Mouse (Mus musculus): ENCODE measurements around the gene Bnc1. TPM values are rescaled to one million over a fixed set of nuclear protein-coding genes. Genes with fewer than 3 reads are reported as not detected.

Bnc1 gene
- 0.05 TPM in 1 of 2 replicates, not detected in the other for polyA plus RNA-seq (2015; fragmentation: Nextera tagmentation; extraction: Ambion mirVana)

DNA sequence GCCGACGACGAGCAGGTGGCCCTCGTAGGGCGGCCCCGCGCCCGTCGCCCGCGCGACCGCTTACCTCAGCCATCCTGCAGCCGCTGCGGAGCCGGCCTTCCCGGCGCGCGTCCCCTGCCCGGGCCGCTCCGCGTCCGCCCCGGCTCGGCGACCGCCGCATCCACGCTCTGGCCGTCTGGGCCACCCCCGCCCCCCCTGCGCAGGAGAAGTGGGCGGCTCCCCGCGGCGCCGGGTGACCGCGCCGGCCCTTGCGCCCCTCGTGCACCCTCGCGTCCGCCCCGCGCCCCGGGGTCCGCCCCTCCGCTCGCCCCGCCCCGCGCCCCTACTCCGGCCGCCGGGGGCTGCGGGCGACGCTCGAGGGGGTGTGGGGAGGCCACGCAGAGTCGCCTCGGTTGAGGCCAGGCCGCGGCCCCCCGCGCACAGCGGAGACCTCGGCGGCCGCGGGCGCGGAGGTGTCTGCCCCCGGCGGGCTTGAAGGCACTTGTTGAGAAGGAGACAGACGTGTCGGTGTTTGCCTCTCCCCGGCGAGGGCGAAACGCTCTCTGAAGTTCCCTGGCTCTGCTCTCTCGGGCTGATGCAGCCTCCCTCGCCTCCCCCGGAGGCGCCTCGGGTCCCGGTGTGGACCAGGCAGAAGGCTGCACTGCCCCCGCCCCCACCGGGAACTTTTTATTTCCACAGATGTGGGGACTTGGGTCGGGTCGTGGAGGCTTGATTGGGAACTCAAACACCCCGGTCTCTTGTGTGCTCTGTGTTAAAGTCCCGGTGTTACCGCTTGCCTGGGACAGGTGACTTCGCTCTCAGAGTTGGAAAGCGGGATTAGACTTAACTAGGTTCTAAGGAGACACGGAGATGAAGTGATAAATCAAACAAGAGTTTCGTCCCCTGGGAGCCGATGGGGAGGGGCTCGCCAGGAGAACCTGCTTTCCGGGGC is at the start of gene Bnc1:
Gene Bnc1 (minus strand): TSS at position 162 of the 931 bp plus-strand sequence.
- H3K36me3 ChIP-seq: no peaks in the 10 kb centered on the region
- peak within 1 kb of the TSS; percentile 61 for H3K9ac ChIP-seq (replicated peaks)
- H3K9me3 ChIP-seq: no peaks in the 10 kb centered on the region
- peak; percentile 82 for ATAC-seq
- under 1% methylated on average over 78 of the region's 105 CpGs for WGBS
- H3K4me2 ChIP-seq (replicated peaks): peak within 1 kb of the TSS; percentile 92
- peaks cover 19% of the 10 kb centered on the region for H3K4me1 ChIP-seq (replicated peaks)
- H3K4me3 ChIP-seq (replicated peaks): peak within 1 kb of the TSS; percentile 55
- H3K27me3 ChIP-seq: peaks cover 83% of the 10 kb centered on the region
- no peak within 1 kb of the TSS for H3K27ac ChIP-seq

DNA sequence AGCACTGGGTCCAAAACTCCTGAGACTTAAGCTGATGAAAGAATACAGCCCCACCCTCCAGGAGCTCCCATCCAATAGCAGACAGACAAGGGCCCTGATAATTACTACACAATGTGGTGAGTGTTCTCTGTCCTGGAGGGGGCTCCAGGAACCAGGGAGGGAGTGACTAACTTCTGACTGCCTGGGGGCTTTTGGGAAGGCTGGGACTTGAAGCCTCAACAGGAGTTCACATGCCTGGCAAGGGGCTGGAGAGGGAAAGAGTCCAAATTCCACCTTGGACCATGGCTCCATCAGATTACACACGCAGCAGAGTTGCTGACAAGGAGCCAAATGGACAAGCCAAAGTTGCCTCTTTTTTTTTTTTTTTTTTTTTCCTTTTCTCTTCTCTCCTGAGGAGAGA is 41.3 kb upstream of the Bnc1 start:
- Histone ChIP-seq H3K4me3 (replicated peaks) (no peak overlapping the region), H3K4me2 (replicated peaks) (no peak overlapping the region), H3K36me3 (no peaks in the 10 kb centered on the region), H3K27ac (no peak overlapping the region), H3K9me3 (no peaks in the 10 kb centered on the region), H3K4me1 (replicated peaks) (no peaks in the 10 kb centered on the region), H3K9ac (replicated peaks) (no peak overlapping the region), H3K27me3 (no peaks in the 10 kb centered on the region)
- no peak for ATAC-seq
- 85% methylated on average over 1 of the region's 1 CpGs for WGBS

DNA sequence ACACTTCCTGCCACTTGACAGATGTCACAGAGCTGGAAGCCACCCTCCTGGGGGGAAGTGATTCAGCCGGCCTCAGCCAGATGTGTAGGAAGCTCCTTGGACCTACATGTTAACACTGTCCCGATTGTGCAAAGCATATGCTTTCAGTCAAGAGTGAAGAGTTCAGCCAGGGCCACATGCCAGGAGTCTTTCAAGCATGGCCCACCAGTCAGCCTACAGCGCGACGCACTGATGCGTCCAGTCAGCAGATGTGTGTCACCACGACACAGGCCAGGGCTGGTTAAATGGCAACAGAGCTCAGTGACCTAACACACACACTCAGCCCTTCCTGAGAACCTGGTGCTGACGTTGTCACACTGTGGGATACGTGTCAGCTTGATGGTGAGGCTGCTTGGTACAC is 37.6 kb upstream of the Bnc1 start:
- Histone ChIP-seq H3K4me1 (replicated peaks) (no peaks in the 10 kb centered on the region), H3K4me2 (replicated peaks) (no peak overlapping the region), H3K27me3 (no peaks in the 10 kb centered on the region), H3K9me3 (no peaks in the 10 kb centered on the region), H3K4me3 (replicated peaks) (no peak overlapping the region), H3K27ac (no peak overlapping the region), H3K36me3 (no peaks in the 10 kb centered on the region), H3K9ac (replicated peaks) (no peak overlapping the region)
- WGBS: 74% methylated on average over 9 of the region's 9 CpGs
- no peak for ATAC-seq

DNA sequence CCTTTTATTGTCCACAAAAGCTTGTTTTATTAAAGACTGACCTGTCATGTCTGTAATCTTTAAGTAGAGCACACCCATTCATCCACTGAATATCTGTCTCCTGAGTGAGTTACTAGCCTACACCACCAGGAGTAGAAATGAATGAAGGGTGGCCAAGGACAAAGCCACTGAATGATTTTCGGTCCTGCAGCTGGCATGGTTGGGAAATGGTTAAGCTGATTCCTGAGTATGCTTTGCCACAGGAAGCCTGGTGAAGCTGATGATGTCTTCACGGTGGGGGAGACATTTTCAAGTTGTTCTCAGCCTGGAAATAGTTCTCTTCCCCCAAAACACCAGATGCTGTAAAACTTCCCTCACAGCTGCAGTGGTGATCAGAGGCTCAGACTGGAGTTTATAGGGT is 33.7 kb upstream of the Bnc1 start:
- Histone ChIP-seq H3K27ac (no peak overlapping the region), H3K4me1 (replicated peaks) (no peaks in the 10 kb centered on the region), H3K4me2 (replicated peaks) (no peak overlapping the region), H3K4me3 (replicated peaks) (no peak overlapping the region), H3K9ac (replicated peaks) (no peak overlapping the region), H3K9me3 (no peaks in the 10 kb centered on the region), H3K27me3 (no peaks in the 10 kb centered on the region), H3K36me3 (no peaks in the 10 kb centered on the region)
- WGBS: 75% methylated on average over 2 of the region's 2 CpGs
- no peak for ATAC-seq

DNA sequence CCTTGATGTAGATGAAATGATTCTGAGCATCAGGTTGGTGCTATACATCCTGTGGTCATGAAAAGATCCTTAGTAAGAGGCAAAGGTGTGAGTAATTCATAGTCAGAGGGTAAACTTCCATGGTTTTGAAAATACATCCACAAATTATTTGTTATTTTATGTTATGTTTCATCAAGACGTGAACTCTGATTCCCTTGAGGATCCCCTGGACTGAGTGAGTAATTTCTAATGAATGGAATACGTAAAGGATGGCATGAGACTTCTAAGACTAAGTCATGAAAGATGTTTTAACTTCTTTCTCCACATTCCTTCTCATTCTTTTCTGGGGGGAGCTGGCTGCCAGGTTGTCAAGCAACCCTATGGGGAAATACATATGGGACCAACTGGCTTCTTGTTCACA is 31.6 kb upstream of the Bnc1 start:
- Histone ChIP-seq H3K9ac (replicated peaks) (no peak overlapping the region), H3K4me3 (replicated peaks) (no peak overlapping the region), H3K9me3 (no peaks in the 10 kb centered on the region), H3K4me2 (replicated peaks) (no peak overlapping the region), H3K36me3 (no peaks in the 10 kb centered on the region), H3K27ac (no peak overlapping the region), H3K4me1 (replicated peaks) (no peaks in the 10 kb centered on the region), H3K27me3 (no peaks in the 10 kb centered on the region)
- WGBS: 91% methylated on average over 2 of the region's 2 CpGs
- no peak for ATAC-seq

DNA sequence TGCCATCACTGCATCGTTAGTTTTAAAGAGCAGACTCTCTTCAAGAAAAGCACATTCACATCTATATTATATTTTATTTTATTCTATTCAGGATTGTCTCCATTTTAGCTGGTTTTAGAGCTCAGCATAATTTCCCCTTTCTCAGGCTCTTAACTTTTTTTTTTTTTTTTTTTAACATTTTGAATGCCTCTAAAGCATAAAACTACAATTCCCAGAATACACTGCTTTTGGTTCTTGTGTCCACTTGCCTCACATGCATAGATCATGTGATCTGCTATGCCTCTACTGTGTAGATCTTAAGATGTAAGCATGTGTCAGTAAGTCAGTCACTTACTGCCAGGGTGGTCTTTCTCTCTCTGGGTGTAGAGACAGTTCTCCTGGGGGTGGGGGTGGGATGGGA is 30.3 kb upstream of the Bnc1 start:
- Histone ChIP-seq H3K9ac (replicated peaks) (no peak overlapping the region), H3K36me3 (no peaks in the 10 kb centered on the region), H3K9me3 (no peaks in the 10 kb centered on the region), H3K4me2 (replicated peaks) (no peak overlapping the region), H3K4me3 (replicated peaks) (no peak overlapping the region), H3K27me3 (peaks cover 3% of the 10 kb centered on the region; the same call in 1 of the 2 replicates), H3K27ac (no peak overlapping the region), H3K4me1 (replicated peaks) (peaks cover under 1% of the 10 kb centered on the region; the same call in 1 of the 2 replicates)
- WGBS: 88% methylated on average over 1 of the region's 1 CpGs
- no peak for ATAC-seq

DNA sequence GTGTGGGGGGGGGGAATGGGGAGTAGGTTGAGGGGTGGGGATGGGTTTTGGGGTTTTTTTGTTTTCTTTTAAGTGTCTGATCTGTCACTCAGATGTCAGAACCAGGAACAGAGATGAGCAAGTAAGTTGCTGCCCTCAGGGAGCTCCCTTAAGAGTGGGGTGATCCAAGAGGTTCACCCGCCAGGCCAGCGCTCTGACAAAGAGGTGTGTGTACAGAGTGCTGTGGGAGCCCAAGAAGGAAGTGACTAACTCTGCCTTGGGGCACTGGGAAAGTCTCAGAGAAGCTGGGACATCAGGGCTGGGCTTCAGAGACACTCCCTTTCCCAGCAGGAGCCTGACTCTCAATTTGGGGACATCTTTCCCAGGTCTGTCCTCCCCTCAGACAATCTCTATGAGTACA is 25.9 kb upstream of the Bnc1 start:
- Histone ChIP-seq H3K36me3 (no peaks in the 10 kb centered on the region), H3K27me3 (peaks cover 10% of the 10 kb centered on the region), H3K4me2 (replicated peaks) (no peak overlapping the region), H3K4me3 (replicated peaks) (no peak overlapping the region), H3K4me1 (replicated peaks) (peaks cover 7% of the 10 kb centered on the region), H3K9ac (replicated peaks) (no peak overlapping the region), H3K9me3 (no peaks in the 10 kb centered on the region), H3K27ac (no peak overlapping the region)
- ATAC-seq: no peak
- WGBS: 91% methylated on average over 2 of the region's 2 CpGs

DNA sequence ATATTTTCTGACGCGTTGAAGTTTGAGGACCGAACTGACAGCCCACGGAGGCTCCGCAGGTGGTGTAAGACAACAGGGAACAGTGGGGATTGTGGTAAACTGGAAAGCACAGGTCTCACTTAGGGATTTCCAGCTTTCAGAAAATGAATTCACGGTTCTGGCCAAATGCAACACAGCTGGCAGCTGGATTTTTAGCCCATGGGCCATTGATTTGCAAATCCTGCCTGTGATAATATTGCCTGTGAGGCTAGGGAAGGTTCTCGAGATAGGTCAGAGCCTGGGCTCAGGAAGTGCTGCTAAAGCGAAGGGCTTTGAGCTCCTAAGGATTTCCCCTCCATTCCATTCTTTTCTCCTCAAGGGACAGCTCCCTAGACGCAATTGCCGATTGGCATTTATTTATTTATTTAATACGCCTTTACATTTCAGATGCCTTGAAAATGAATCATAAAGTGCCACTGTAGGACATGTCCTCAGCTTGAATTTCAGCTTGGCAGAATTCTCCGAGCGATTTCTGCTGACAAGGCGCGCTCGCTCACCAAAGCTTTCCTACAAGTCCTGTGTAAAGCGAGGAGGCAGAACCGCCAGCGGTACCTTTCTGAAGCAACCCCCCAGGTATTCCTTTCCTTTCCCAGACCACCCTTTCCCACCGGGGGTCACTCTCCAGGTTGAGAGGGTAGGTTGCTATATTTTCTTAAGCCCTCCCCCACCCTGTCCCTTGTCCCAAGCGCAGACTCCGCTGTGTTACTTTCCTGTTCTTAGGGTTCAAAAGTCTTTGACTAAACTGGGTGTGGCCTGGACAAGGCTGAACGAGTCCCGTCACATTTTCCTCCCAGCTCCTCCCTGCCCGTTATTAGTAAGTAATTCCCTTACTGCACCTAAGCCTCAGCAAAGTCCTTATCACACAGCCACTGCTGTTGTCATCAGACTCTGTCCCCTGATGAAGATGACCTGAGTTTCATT is 24.9 kb upstream of the Bnc1 start:
- peaks cover 7% of the 10 kb centered on the region for H3K4me1 ChIP-seq (replicated peaks)
- H3K9me3 ChIP-seq: no peaks in the 10 kb centered on the region
- H3K4me2 ChIP-seq (replicated peaks): peak overlapping the region; percentile 46
- no peak overlapping the region for H3K27ac ChIP-seq
- H3K36me3 ChIP-seq: no peaks in the 10 kb centered on the region
- H3K4me3 ChIP-seq (replicated peaks): no peak overlapping the region
- peaks cover 10% of the 10 kb centered on the region for H3K27me3 ChIP-seq
- ATAC-seq: no peak
- no peak overlapping the region for H3K9ac ChIP-seq (replicated peaks)
- WGBS: 4% methylated on average over 25 of the region's 25 CpGs

DNA sequence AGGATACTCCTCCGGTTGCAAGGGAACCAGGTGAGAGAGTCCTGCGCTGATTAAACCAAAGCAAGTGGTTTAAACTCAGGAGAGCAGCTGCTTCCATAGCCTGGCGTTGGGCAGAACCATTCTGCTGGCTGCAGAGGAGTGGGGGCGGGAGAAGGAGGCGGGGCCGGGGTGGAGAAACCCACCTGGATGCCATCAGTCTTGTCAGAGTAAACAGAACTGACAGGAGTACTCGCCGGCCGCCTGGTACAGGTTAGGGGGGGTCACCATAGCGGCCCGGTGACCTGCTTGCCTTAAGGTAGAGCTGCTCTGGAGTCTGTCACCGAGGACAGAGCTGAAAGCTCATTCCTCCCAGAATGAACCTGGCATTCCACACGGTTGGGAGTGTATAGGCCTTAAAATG is 20.4 kb upstream of the Bnc1 start:
- Histone ChIP-seq H3K27me3 (peaks cover 8% of the 10 kb centered on the region), H3K9me3 (no peaks in the 10 kb centered on the region), H3K4me1 (replicated peaks) (peaks cover 7% of the 10 kb centered on the region), H3K27ac (no peak overlapping the region), H3K36me3 (no peaks in the 10 kb centered on the region), H3K9ac (replicated peaks) (no peak overlapping the region), H3K4me3 (replicated peaks) (no peak overlapping the region), H3K4me2 (replicated peaks) (no peak overlapping the region)
- no peak for ATAC-seq
- WGBS: 27% methylated on average over 13 of the region's 13 CpGs

DNA sequence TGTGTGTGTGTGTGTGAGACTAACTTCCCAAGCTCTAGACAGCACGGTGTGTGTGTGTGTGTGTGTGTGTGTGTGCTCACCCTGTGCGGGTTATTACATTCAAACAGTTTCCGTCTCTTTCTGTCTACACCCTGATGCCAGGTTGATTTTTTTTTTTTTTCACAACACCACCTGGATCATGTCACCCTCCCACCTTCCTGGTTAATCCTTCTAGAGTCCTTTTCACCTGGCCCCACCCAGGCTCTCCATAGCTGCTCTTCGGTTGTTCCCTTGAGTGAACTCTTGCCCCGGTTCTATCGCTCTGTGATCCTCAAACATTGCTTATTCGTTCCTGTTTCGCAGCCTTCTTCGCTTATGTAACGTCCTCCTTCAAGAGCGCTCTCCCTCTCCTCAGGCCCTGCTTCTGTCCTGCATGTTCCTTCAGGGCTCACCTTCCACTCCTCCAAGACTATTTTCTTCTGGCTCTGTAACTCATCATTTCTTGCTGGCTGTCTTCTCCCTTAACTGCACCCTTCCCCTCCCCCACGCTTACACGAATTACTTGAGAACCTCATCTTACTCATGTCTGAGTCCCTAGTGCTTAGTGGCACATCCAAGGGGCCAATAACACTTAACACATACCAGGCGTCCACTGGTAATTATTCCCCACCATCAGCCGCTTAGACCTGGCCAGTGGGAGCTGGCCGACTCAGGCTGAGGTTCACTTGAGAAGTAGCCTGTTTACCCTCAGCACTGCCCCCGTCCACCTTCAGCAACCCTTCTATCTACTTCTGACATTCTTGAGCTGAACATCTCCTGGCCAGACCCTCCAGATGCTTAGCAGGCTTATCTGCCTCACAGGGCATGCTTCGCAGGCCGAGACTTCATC is 19.7 kb upstream of the Bnc1 start:
- peaks cover 5% of the 10 kb centered on the region; the same call in 1 of the 2 replicates for H3K27me3 ChIP-seq
- no peaks in the 10 kb centered on the region for H3K36me3 ChIP-seq
- no peak overlapping the region for H3K9ac ChIP-seq (replicated peaks)
- H3K4me3 ChIP-seq (replicated peaks): no peak overlapping the region
- 77% methylated on average over 19 of the region's 19 CpGs for WGBS
- no peak overlapping the region for H3K4me2 ChIP-seq (replicated peaks)
- no peak overlapping the region for H3K27ac ChIP-seq
- H3K9me3 ChIP-seq: no peaks in the 10 kb centered on the region
- peaks cover under 1% of the 10 kb centered on the region for H3K4me1 ChIP-seq (replicated peaks)
- no peak for ATAC-seq

DNA sequence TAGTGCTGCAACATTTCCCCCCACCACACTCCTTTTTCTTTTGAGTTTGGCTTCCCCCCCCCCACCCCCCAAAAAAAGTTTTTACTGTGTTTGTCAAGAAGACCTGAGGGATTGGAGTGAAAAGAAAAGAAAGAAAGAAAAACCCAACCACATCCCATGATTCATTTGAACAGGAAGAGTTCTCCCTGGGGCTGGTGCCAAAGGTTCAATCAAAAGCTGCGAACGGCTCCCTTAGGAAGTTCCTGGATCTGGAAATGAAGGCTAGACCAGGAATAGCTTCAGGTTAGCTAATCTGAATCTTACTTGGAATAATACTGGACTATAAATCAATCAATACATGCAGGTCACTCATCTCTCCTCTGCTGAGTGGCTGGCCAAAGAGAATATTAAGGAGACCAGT is 15.1 kb upstream of the Bnc1 start:
- WGBS: 85% methylated on average over 2 of the region's 2 CpGs
- H3K4me3 ChIP-seq (replicated peaks): no peak overlapping the region
- no peaks in the 10 kb centered on the region for H3K4me1 ChIP-seq (replicated peaks)
- H3K4me2 ChIP-seq (replicated peaks): no peak overlapping the region
- no peaks in the 10 kb centered on the region for H3K9me3 ChIP-seq
- no peak overlapping the region for H3K27ac ChIP-seq
- H3K27me3 ChIP-seq: no peaks in the 10 kb centered on the region
- H3K36me3 ChIP-seq: no peaks in the 10 kb centered on the region
- no peak overlapping the region for H3K9ac ChIP-seq (replicated peaks)
- ATAC-seq: no peak

All from midbrain, embryonic 13.5 days (tissue).